Mouse (Mus musculus) olfactory bulb, adult 2 months (tissue): ENCODE data around the gene Gm45521.

Experiments used
- CTCF ChIP-seq: fragments of 200-500 bp; IDR thresholded peaks from 2 replicates; pipeline ENCODE4 v1.5.1; 2012; ENCODE audit warnings: low read depth, mild to moderate bottlenecking, low read length, moderate library complexity; ENCODE audit not compliant: insufficient read depth
- POLR2A ChIP-seq: fragments of 200-500 bp; IDR thresholded peaks from 2 replicates; pipeline ENCODE4 v1.6.1; 2012; ENCODE audit warnings: mild to moderate bottlenecking, low read depth, low read length, moderate library complexity; ENCODE audit not compliant: insufficient read depth

DNA sequence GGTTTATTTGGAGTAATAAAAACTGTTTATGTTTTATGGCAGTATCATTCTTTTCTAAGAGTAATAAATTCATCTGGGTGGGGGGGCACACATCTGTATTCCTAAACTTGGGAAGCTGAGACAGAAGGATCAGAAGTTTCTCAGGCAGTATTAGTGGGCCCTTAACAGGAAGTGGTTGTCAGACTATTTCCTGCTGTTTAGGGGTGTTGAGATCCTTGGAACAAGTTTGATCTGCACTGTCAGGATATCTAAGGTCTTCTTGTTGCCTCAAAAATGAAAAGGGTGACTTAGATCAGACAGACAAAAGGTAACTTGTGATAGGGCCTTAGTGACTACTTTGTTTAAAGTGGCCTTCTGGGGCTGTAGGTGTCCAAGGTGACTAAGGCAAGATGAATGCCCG, 21.1 kb downstream of the Gm45521 start:
- TF ChIP-seq POLR2A (no peak), CTCF (no peak)
